Mouse (Mus musculus) C2C12 (cell line): ENCODE measurements around the gene Sult5a1. TPM values are rescaled to one million over a fixed set of nuclear protein-coding genes. Genes with fewer than 3 reads are reported as not detected.
"Not testable (repeated sequence)": the region's sequence is repeated elsewhere in the genome, so short reads cannot be mapped to it uniquely, and the experiment has no call there.

ENCODE experiments used
- H3K27me3 ChIP-seq: one replicate; pipeline ENCODE4 v1.6.1; 2011; ENCODE audit not compliant: control insufficient read depth, insufficient read depth, insufficient read length
- H3K36me3 ChIP-seq: one replicate; pipeline ENCODE4 v1.6.1; 2011; ENCODE audit not compliant: control insufficient read depth, insufficient read depth
- H3K4me3 ChIP-seq: one replicate; pipeline ENCODE4 v1.5.1; 2011; ENCODE audit warnings: mild to moderate bottlenecking, control low read depth; ENCODE audit not compliant: poor library complexity, insufficient read depth, severe bottlenecking
- H3K79me2 ChIP-seq: one replicate; pipeline ENCODE4 v1.6.1; 2011; ENCODE audit not compliant: control insufficient read depth, insufficient read depth
- H3K79me3 ChIP-seq: one replicate; pipeline ENCODE4 v1.6.1; 2011; ENCODE audit warnings: low read depth, control low read depth
- H3ac ChIP-seq: one replicate; pipeline ENCODE3; 2011; ENCODE audit warnings: low read depth; ENCODE audit not compliant: control insufficient read depth, insufficient read length
- CEBPB ChIP-seq: IDR thresholded peaks from one replicate; pipeline ENCODE4 v1.6.1; 2011; ENCODE audit warnings: low read depth, mild to moderate bottlenecking, control low read depth, moderate library complexity
- CTCF ChIP-seq: IDR thresholded peaks from one replicate; pipeline ENCODE4 v1.5.1; 2011; ENCODE audit not compliant: control insufficient read depth, insufficient read depth, insufficient read length
- FOSL1 ChIP-seq: IDR thresholded peaks from one replicate; pipeline ENCODE4 v1.8.0; 2011; ENCODE audit warnings: mild to moderate bottlenecking, low read length; ENCODE audit not compliant: poor library complexity, insufficient read depth, severe bottlenecking
- MAX ChIP-seq: IDR thresholded peaks from one replicate; pipeline ENCODE4 v1.6.1; 2011; ENCODE audit warnings: mild to moderate bottlenecking, control low read depth
- MYOD1 ChIP-seq: IDR thresholded peaks from one replicate; pipeline ENCODE4 v1.6.1; 2011; ENCODE audit warnings: low read depth; ENCODE audit not compliant: control insufficient read depth, insufficient read length
- MYOG ChIP-seq: IDR thresholded peaks from one replicate; pipeline ENCODE4 v1.6.1; 2011; ENCODE audit not compliant: control insufficient read depth, insufficient read length; ENCODE audit errors: extremely low read depth
- USF1 ChIP-seq: IDR thresholded peaks from one replicate; pipeline ENCODE4 v1.6.1; 2011; ENCODE audit warnings: low read depth, mild to moderate bottlenecking, control low read depth, moderate library complexity
- polyA plus RNA-seq: library from polyadenylated mRNA; unstranded; fragments of >200 nt; fragmentation: generic; extraction: Trizol; gene quantifications from one replicate; pipeline ENCODE4 v1.2.1, GENCODE M21; 2012; ENCODE audit warnings: missing spikeins

Gene Sult5a1
- polyA plus RNA-seq, 1 experiment: 0.05 TPM

- Histone ChIP-seq H3K79me2 (peaks cover 26% of the 10 kb centered on the region), H3K4me3 (no peak overlapping the region), H3K36me3 (peaks cover 32% of the 10 kb centered on the region), H3ac (no peak overlapping the region), H3K27me3 (no peaks in the 10 kb centered on the region), H3K79me3 (peaks cover 20% of the 10 kb centered on the region)
- TF ChIP-seq FOSL1 (no peak), USF1 (no peak), MAX (no peak), MYOG (no peak), CTCF (no peak), MYOD1 (no peak), CEBPB (no peak)
Measured at GRCm38 (mm10) chr8:123105553-123106326, 52.4 kb downstream of the Sult5a1 start.

- peaks cover 20% of the 10 kb centered on the region for H3K79me3 ChIP-seq
- H3K79me2 ChIP-seq: peaks cover 26% of the 10 kb centered on the region
- H3K4me3 ChIP-seq: peak overlapping the region; percentile 83
- H3K27me3 ChIP-seq: no peaks in the 10 kb centered on the region
- no peak for TF ChIP-seq MYOD1
- no peak for TF ChIP-seq CEBPB
- TF ChIP-seq MAX: no peak
- TF ChIP-seq MYOG: no peak
- no peak for TF ChIP-seq CTCF
- TF ChIP-seq USF1: no peak
- no peak for TF ChIP-seq FOSL1
- H3ac ChIP-seq: peak overlapping the region; percentile 99
- peaks cover 32% of the 10 kb centered on the region for H3K36me3 ChIP-seq
Measured at GRCm38 (mm10) chr8:123104046-123104767, 53.9 kb downstream of the Sult5a1 start.

- Histone ChIP-seq H3K79me3 (peaks cover 20% of the 10 kb centered on the region), H3K27me3 (no peaks in the 10 kb centered on the region), H3ac (peak overlapping the region; percentile 99), H3K36me3 (peaks cover 35% of the 10 kb centered on the region), H3K79me2 (peaks cover 26% of the 10 kb centered on the region), H3K4me3 (peak overlapping the region; percentile 83)
- no peak for TF ChIP-seq CTCF
- TF ChIP-seq FOSL1: no peak
- no peak for TF ChIP-seq MYOG
- TF ChIP-seq MAX: no peak
- no peak for TF ChIP-seq USF1
- no peak for TF ChIP-seq MYOD1
- no peak for TF ChIP-seq CEBPB
Measured at GRCm38 (mm10) chr8:123103285-123103684, 54.8 kb downstream of the Sult5a1 start.

GRCm38 (mm10) chr8:123102855-123103254 lies 55.3 kb downstream of the Sult5a1 start:
- Histone ChIP-seq H3ac (peak overlapping the region; percentile 99), H3K4me3 (peak overlapping the region; percentile 83), H3K79me2 (peaks cover 26% of the 10 kb centered on the region), H3K79me3 (peaks cover 20% of the 10 kb centered on the region), H3K36me3 (peaks cover 35% of the 10 kb centered on the region)
- H3K27me3 ChIP-seq: not testable (repeated sequence)

GRCm38 (mm10) chr8:123101735-123102685 lies 56.1 kb downstream of the Sult5a1 start, which contains the start of gene Rpl13:
TSS of gene Rpl13 (plus strand) at chr8:123102350.
- peak within 1 kb of the TSS; percentile 99 for H3ac ChIP-seq
- peaks cover 41% of the 10 kb centered on the region for H3K36me3 ChIP-seq
- TF ChIP-seq MYOD1: no peak
- peak; percentile 81 for TF ChIP-seq MAX
- peaks cover 20% of the 10 kb centered on the region for H3K79me3 ChIP-seq
- no peaks in the 10 kb centered on the region for H3K27me3 ChIP-seq
- H3K79me2 ChIP-seq: peaks cover 26% of the 10 kb centered on the region
- H3K4me3 ChIP-seq: peak within 1 kb of the TSS; percentile 83
